Mouse (Mus musculus): Measurements from ENCODE around the gene Sos2.
"Not testable (repeated sequence)": the region's sequence is repeated elsewhere in the genome, so short reads cannot be mapped to it uniquely, and the experiment has no call there.

Gene Sos2

DNA sequence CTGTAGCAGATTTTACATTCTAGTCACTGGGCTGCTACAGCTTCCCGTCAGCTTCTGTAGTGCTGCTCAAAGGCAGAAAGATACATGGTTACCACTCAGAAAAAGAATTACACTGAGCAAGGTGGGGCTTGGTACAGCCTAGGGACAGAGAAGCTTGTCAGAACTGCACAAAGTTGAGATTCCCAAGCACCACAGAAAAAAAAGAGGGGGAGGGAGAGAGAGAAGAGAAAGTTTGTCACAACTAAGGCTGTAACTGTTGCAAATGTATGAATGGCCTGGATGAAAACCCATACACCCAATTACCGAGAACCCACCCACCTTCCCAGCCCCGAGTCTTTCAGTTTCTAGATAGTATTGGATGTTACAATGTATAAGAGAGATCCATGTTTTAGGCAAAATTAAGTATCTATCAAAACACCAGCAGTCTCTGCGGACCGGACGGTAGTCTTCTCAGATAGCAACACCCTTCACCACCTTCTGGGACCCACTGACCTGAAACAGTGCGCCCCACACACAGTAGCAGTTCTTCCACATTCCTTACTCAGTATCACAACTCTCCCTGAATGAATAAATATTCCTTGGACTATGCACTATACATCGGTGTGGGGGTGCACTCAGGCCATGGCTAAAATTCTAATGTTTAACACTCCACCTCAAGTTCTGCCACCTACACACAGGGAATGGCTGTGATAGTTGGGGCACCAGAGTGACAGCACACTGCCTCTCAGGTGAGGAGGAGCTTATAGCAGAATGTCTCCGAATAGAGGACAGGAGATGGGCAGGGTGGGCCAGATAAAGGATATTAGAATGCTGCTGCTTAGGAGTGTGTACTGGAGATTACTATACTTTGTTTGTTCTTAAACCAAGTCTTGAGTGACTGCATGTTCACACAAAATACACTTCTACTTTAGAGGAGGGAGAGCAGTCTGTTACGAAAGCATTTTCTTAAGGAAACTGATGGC, 6.8 kb downstream of the Sos2 start:
- no peak for DNase-seq (ENCODE audit: low spot score in 2 of 2)

DNA sequence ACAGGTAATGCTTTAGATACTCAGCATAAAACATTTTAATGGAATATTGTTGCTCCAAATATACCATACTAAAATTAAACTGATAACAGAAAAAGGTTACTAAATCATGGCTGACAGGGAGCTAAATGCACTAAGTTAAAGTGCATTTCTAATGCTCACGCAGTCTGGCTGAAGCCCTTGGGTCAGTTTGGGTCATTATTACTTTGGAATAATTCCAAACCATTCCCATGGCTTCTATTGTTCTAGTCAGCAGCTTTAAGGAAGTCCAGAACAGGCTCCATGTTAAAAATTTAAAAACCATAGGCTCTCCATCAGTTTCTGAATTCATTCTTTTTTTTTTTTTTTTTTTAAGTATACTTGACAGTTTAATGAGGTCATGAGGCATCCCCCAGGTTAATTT, 7.5 kb downstream of the Sos2 start:
- no peak for DNase-seq (ENCODE audit: low spot score in 2 of 2)

DNA sequence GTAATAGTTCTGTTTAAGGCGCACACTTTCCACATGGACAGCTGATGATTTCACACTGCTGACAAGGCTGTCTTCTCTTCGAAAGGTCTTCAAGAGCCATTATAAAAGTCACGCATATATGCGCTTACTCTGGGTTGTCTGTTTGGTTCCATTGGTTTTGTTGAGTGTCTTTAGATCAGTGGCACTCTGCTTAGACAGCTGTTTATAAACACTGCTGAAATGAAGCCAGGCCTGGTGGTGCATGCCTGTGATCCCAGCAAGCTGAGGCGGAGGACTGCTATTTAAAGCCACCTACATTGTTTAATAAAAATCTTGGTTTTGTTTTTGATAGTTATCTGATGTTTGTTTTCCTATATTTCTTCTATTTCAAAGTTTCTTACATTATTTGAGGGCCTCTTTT, 14.9 kb downstream of the Sos2 start:
- DNase-seq (ENCODE audit: low spot score in 2 of 2) = no peak

DNA sequence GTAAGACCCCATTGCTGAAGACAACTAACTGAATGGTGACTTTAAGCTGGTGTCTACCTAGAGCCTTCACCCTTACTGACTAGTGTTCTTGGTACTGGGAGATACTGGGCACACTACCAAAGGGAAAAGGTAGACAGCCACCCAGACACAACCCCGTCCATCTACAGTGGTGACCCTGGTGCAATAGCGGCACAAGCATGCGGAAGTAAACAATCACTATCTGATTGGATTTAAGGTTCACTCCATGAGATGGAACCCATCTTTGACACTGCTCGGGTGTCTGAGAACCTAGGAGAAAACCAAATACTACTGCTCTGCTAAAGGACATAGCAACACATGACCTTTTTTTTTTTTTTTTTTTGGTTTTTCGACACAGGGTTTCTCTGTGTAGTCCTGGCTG, 20.0 kb downstream of the Sos2 start:
- no peak for DNase-seq (ENCODE audit: low spot score in 2 of 2)

DNA sequence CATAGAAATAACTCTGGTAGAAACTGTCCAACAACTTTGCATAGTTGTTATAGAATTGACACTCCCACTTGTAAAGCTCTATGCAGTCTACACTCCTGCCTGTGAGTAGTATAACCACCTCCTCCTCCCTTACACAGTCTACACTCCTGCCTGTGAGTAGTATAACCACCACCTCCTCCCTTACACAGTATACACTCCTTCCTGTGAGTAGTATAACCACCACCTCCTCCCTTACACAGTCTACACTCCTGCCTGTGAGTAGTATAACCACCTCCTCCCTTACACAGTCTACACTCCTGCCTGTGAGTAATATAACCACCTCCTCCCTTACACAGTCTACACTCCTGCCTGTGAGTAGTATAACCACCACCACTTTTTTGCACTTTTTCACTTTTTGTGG, 27.7 kb downstream of the Sos2 start:
- not testable (repeated sequence) for DNase-seq (ENCODE audit: low spot score in 2 of 2)

DNA sequence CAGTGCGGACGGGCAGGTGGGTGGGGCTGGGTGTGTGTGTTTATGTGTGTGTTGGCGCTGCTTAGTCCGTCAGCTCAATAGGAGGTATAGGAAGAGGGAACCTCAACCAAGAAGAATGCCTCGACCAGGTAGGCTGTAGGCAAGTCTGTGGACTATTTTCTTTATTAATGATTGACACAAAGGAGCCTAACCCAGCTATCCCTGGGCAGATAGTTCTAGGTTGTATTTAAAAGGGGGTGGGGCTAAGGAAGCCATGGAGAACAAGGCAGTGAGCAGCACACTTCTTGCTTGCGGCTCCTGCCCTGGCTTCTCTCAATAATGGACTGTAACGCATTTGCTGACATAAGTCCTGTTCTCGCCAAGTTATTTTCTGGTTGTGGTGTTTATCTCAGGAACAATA, 32.1 kb downstream of the Sos2 start:
- DNase-seq (ENCODE audit: low spot score in 2 of 2) = no peak

DNA sequence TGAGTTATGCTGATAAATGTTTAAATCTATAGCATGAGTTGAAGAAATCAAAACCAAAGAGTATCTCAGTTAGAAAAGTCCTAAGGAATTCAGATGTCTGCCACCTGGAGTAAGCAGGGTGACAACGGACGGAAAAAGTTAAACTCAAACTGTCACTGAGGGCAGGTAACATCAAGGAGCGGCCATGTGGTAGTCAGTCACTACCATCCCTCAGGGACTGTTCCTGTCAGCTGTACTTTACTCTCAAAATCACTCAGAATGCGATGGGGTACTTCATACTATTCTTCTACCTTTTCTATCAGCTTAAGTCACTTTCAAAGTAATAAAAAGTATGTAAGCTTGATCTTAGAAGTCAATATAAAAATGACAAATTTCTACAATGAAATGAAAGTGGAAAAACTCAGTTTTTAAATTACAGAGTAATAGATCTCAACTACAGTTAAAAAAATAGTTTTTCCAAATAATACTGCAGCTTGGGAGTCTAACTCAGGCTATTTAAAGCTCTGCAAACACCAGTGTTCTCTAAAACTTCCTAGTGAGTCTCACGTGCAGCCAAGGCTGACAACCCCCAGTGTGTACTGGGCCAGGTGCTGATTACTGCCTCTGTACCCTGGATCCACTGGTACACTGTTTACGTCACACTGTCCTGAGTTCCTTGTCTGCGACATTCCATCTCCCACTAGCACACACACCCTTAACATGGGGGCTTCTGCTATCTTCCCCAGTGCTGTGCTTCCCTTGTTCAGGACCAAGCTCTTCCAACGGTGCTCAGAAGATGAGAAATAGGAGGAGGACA, 35.6 kb downstream of the Sos2 start:
- no peak for DNase-seq (ENCODE audit: low spot score in 2 of 2)

DNA sequence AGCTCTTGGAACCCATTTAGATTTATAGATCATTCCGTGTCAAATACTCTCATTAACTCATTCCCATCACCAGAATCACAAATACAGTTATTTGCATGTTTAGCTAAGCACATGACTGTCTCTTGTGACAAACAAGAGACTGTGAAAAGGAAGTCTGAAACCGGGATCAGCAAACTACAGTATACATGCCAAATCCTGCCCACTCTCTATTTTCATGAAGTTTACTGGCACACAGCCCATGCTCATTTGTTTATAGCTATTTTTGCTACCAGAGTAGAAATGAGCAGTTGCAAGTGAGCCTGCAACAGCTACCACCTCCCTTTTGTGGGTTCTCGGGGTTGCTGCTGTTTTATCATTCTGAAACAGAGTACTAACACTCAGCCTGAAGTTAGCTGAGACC, 36.8 kb downstream of the Sos2 start:
- no peak for DNase-seq (ENCODE audit: low spot score in 2 of 2)

DNA sequence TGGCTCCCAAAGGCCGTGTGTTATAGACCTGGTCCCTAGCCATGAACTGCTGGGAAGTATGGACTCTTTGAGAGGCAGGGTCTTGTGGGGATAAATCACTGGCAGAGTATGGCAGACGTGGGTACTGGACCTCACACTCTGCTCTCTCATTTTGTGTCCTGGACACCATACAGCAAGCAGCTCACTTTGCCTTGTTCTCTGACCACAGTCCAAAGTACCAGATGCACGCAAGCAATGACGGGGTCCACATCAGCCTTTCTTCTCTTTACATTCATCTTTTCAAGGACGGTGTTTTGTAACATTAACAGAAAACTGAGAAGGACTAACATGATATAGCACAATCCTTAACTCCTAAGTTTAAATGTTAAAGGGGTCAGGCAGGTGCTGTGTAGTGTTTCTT, 38.8 kb downstream of the Sos2 start:
- no peak for DNase-seq (ENCODE audit: low spot score in 2 of 2)

DNA sequence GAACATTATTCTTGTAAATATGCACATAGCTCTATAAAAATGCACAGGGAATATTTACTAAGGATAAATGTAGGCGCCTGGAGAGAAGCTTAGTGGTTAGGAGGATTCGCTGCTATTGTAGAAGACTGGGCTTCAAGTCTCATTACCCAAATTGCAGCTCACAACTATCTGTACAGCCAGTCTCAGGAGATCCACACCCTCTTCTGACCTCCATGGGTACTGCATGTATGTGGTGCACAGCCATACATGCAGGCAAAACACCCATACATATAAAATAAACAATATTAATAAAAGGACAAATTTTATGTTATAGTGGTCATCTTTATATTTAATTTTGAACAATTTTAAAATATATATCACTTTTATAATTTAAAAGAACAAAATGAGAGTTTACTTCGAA, 46.9 kb downstream of the Sos2 start:
- DNase-seq (ENCODE audit: low spot score in 2 of 2) = peak; percentile 30 to 53

DNA sequence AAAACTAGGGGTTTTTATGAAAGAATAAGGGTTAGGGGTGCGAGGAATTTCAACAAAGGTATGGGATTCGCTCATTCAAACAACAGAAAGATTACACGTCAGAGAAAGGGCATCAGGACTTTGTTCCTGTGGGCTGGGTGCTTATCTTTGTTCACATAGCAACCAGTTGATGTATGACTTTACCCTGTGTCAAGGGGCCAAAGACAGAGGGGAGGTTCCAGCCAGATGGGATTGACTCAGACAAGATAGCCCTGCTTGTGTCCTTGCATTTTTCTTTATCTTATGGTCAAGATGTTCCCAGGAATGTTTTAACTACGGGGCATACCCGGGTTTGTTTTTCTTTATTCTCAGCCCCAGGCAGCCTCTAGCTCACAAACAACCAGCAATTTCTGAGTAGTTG, 63.1 kb downstream of the Sos2 start:
- not testable (repeated sequence) for DNase-seq (ENCODE audit: low spot score in 2 of 2)

DNA sequence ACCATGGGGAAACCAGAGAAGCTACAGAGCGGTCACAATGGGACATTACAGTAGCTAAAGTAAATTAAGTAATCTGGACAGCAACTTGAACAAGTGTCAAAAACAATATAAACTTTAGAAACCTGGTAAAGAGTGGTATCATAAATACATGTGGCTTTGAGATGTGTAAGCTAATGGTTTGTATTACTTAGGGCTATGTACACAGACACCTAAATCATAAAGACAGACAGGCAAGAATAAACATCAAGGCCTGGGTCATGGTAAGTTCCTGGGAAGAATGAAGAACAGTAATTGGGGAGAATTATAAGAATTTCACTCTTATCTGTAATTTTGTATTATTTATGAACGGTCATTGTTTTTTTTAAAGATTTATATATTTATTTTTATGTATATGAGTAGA, 77.3 kb downstream of the Sos2 start:
- no peak for DNase-seq (ENCODE audit: low spot score in 2 of 2)

DNA sequence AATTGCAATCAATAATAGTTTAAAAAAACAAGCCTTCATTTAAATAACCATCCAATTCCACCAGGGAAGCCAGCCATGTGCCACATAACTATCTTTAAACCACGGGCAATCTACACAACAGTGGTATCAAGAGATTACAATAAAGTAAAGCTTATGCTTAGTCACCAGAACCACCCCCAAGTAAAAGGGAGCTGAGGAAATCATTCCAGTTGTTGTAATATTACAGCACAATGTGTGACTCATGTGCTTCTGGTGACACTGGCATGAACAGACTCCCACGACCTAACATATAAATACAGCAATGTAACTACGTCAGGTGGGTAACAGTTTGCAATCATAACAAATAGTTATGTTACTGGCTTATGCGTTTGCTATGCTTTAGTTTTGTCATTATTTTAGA, 84.2 kb downstream of the Sos2 start:
- DNase-seq (ENCODE audit: low spot score in 2 of 2) = no peak

DNA sequence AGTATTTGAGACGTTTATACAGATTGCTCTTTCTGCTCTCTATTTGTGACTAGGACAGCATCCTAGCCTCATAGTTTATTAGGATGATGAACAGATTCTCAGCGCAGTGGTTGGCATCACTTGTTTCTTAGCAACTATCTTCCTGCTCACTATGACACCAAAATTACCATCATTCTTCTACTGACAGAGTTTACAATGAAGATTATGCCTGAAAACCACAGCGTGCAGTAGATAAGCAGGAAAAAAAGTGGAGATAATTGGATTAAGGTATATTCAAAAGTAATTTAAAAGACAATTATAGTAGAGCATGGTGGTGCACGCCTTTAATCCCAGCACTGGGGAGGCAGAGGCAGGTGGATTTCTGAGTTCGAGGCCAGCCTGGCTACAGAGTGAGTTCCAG, 88.5 kb downstream of the Sos2 start:
- DNase-seq (ENCODE audit: low spot score in 2 of 2) = no peak

DNA sequence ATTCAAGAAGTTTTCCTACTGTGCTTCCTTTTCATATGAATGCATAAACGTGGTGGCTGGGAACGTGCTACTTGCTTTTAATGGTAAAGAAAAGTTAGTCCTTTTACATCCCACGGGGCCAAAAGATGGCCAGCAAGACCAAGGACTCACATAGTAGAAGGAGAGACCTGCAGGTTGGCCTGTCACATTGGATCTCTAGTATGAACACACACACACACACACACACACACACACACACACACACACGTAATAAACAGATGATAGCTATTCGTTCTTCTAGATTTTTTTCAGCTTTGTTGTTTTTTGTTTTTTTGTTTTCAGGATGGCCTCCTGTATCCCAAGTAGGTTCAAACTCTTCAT, 98.4 kb downstream of the Sos2 start:
- DNase-seq (ENCODE audit: low spot score in 2 of 2) = no peak

DNA sequence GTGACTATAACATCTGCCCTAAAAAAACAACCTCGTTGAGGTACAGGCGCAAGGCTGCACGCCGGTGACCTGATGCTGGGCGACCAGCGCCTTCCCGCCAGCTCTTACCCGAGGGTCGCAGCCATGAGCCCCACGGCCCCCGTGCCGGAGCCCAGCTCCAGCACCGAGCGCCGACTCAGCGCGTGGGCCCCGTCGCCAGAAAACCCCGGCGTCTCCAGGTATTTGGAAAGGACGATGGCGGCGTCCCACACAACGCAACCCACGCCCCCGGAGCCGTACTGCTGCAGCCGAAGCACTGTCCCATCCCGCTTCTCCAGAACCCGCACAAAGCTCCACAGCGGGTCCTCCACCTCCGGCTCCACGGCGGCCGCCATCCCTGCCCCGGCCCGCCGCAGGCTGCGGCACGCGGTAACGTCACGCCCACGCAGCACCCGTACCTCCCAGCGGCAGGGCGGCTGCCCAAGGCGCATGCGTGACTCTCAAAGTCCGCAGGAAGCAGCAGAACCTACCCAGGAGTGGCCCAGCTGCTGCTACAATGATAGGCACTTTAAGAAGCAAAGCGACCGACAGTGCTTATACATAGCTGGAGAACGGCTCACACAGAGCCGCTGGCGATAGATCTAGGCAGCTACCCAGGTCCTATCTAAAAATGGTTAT, 98.9 kb downstream of the Sos2 start, which contains the start of gene Vcpkmt:
TSS of gene Vcpkmt (minus strand) at position 416 of the 657 bp plus-strand sequence.
- DNase-seq (ENCODE audit: low spot score in 2 of 2) = peak; percentile 83 to 88

DNA sequence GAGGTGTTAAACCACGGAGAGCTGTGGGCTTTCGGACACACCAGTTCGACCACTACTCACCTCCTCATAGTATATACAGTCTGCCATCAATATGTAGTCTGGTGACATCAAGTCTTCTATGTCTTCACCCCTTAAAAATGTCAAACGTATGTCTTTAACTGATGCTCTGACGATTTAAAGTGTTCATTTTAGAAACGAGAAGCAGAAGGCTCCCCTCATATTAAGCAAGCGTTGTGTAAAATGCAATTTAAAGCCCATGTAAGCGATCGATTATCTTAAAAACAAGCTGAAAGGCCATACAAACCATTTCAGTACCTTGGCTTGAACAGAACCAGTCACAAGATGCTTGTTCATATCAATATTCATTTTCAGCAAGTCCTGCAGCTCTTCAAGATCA, 99.4 kb downstream of the Sos2 start:
- peak in 1 of 2 experiments; percentile 25 for DNase-seq (ENCODE audit: low spot score in 2 of 2)

DNA sequence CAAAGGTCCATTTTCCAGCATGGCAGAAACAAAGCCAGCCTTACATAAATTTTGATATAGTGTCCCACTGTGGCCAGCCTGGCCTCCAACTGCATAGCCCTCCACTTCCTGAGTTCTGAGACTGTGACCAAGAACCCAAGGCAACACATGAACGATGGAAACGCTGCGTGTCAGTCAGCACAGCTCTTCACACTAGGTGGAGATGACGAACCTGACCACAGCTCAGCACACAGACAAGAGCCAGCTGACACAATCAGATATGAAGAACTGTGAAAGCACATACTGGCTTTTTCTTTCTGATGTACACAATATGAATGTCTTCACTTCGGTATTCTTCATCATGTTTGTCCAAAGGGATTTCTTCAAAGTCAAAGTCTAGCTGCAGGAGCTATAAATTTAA, 102.0 kb downstream of the Sos2 start:
- peak; percentile 66 to 83 for DNase-seq (ENCODE audit: low spot score in 2 of 2)

DNA sequence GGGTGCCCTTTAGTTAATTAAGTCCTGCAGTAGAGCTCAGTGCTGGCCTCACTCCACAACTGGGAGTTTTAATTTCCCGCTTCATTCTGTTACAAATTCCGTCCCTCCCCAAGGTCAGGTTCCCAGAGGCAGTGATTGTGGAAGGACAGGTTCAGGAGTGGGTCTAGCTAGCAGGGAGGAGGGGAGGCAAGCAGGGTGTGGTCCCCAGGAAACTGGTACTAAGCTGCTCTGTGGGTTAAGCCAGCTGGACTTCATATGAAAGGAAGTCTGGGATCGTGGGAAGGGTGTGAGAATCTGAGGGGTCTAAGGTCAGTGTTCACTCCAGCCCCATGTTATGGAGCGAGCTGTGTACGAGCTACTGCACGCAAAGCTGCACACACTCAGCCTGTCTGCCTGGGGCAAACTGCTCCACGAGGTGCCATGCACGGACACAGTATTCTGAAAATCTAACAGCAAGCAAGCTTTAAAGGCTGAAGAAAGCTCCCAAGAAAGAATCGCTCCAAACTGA, 105.5 kb downstream of the Sos2 start:
- no peak for DNase-seq (ENCODE audit: low spot score in 2 of 2)

DNA sequence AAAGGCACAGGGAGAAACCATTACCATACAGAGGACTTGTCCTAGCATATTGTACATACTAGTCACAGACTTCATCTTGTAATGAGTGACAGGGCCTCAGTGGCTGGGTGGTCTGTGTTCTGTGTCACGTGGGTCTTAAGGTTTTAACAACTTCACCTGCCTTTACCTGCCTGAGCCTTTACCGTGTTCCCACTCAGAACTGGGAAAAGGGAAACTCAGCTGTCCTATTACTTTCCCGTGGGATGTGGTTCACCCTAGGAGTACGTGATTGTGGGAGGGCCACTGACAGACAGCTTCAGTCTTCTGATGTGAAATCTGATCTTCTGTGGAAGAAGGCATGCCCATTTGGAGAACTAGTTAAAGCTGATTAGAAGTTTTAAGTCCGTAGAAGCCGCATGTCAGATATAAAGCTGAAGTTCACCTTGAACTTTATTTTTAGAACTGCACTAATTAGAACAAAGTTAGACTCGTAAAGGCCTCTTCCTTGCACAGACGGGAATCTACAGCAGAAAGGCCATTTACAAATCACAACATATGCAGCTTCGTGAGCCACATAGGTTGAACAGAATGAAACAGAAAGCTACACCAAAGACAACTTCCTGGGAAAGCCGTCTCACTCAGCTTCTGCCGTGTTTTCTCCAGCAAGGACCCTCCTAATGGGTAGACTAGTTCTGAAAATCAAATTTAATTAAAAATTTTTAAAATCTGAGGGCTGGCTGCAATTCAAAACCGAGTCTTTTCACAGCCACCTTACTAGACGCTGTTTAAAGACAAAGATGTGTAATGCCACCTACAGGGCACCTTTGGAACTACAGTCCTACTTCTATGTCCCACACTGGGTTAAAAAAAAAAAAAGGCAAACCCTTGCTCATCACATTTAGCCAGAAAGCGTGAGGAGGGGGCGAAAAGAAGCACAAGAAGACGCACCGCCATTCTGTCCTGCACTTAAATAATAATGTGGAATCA, 107.5 kb downstream of the Sos2 start:
- DNase-seq (ENCODE audit: low spot score in 2 of 2) = peak; percentile 74 to 82

DNA sequence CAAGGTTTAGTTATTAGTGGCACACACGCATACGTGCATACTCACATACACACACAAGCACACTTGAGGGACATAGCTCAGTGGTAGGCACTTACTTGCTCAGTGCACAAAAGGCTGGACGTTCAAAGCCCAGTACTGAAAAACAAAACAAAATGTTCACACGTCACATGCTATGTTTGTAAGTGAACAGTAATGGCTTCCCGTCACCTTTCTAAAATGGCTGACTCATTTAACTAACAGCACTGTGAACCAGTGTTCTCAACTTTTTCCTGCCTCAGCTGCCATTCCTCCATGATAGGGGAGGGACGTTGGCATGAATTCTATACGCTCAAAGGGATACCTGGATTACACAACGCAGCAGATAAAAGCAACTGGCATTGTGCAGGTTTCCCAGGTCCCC, 108.4 kb downstream of the Sos2 start:
- DNase-seq (ENCODE audit: low spot score in 2 of 2) = no peak

Data from natural killer cell, adult 2 months (primary cell).